Mouse (Mus musculus) forebrain, embryonic 12.5 days (tissue): ENCODE results near the gene Slc31a1. TPM values are rescaled to one million over a fixed set of nuclear protein-coding genes. Genes with fewer than 3 reads are reported as not detected.

Source experiments
- ATAC-seq: fragments of 200-750 bp; cut with Nextera tagmentation; 2 replicates; pipeline ENCODE4 v1.8.0; 2017; ENCODE audit warnings: moderate TSS enrichment; ENCODE audit not compliant: low FRiP score
- H3K27ac ChIP-seq: fragments of 300-500 bp; sonication (generic); 2 replicates; pipeline ENCODE4 v1.5.1; 2016; ENCODE audit warnings: mild to moderate bottlenecking
- H3K27me3 ChIP-seq: fragments of 300-500 bp; sonication (generic); 2 replicates; pipeline ENCODE4 v1.6.1; 2016; ENCODE audit warnings: mild to moderate bottlenecking
- H3K36me3 ChIP-seq: fragments of 300-500 bp; sonication (generic); replicated peaks from 2 replicates; pipeline ENCODE4 v1.6.1; 2016; ENCODE audit warnings: mild to moderate bottlenecking
- H3K4me1 ChIP-seq: fragments of 300-500 bp; sonication (generic); 2 replicates; pipeline ENCODE4 v1.6.1; 2016
- H3K4me2 ChIP-seq: fragments of 300-500 bp; sonication (generic); 2 replicates; pipeline ENCODE4 v1.6.1; 2016; ENCODE audit warnings: mild to moderate bottlenecking, moderate library complexity
- H3K4me3 ChIP-seq: fragments of 300-500 bp; sonication (generic); replicated peaks from 2 replicates; pipeline ENCODE4 v1.5.1; 2016; ENCODE audit warnings: mild to moderate bottlenecking
- H3K9ac ChIP-seq: fragments of 300-500 bp; sonication (generic); 2 replicates; pipeline ENCODE4 v1.6.1; 2016; ENCODE audit warnings: mild to moderate bottlenecking
- H3K9me3 ChIP-seq: fragments of 300-500 bp; sonication (generic); 2 replicates; pipeline ENCODE4 v1.6.1; 2016
- WGBS: fragments of 180-500 bp; shearing (Covaris S2); methylation state at CpG from one replicate; pipeline ENCODE4 v1.1.7; 2016; 5-methylcytosine and 5-hydroxymethylcytosine counted together
- polyA plus RNA-seq: library from polyadenylated mRNA; unstranded; fragments of >200 nt; fragmentation: Nextera tagmentation; extraction: Ambion mirVana; gene quantifications from 2 replicates; pipeline ENCODE4 v1.2.1, GENCODE M21; 2016

The Slc31a1 gene
- polyA plus RNA-seq, 1 experiment from 2014 or later = 48.7 TPM

- no peak overlapping the region for H3K4me2 ChIP-seq
- no peaks in the 10 kb centered on the region for H3K27me3 ChIP-seq
- WGBS = 95% methylated on average over 10 of the region's 10 CpGs
- H3K4me1 ChIP-seq = peaks cover 19% of the 10 kb centered on the region
- H3K9me3 ChIP-seq = no peaks in the 10 kb centered on the region
- no peak for ATAC-seq
- H3K4me3 ChIP-seq = no peak overlapping the region
- H3K27ac ChIP-seq = no peak overlapping the region
- H3K36me3 ChIP-seq = peaks cover 54% of the 10 kb centered on the region
- no peak overlapping the region for H3K9ac ChIP-seq
These were observed 51.1 kb downstream of the Slc31a1 start for GRCm38 (mm10) chr4:62411606-62412005.

- peak; percentile 55; the same call in 1 of the 2 replicates for ATAC-seq
- H3K4me3 ChIP-seq = no peak overlapping the region
- H3K4me2 ChIP-seq = no peak overlapping the region
- H3K36me3 ChIP-seq = peaks cover 100% of the 10 kb centered on the region
- no peaks in the 10 kb centered on the region for H3K9me3 ChIP-seq
- no peaks in the 10 kb centered on the region for H3K4me1 ChIP-seq
- WGBS = 71% methylated on average over 8 of the region's 8 CpGs
- no peak overlapping the region for H3K9ac ChIP-seq
- no peaks in the 10 kb centered on the region for H3K27me3 ChIP-seq
- H3K27ac ChIP-seq = no peak overlapping the region
These were observed 57.9 kb downstream of the Slc31a1 start for GRCm38 (mm10) chr4:62418448-62418847.

- H3K4me2 ChIP-seq = no peak overlapping the region
- WGBS = 94% methylated on average over 6 of the region's 6 CpGs
- no peak overlapping the region for H3K27ac ChIP-seq
- H3K36me3 ChIP-seq = peaks cover 100% of the 10 kb centered on the region
- H3K9me3 ChIP-seq = no peaks in the 10 kb centered on the region
- H3K4me1 ChIP-seq = no peaks in the 10 kb centered on the region
- no peaks in the 10 kb centered on the region for H3K27me3 ChIP-seq
- no peak overlapping the region for H3K4me3 ChIP-seq
- ATAC-seq = no peak
- H3K9ac ChIP-seq = no peak overlapping the region
These were observed 58.6 kb downstream of the Slc31a1 start for GRCm38 (mm10) chr4:62419091-62419490.

- ATAC-seq = no peak
- Histone ChIP-seq H3K9me3 (no peaks in the 10 kb centered on the region), H3K4me1 (no peaks in the 10 kb centered on the region), H3K4me3 (no peak overlapping the region), H3K27me3 (no peaks in the 10 kb centered on the region), H3K4me2 (no peak overlapping the region), H3K27ac (no peak overlapping the region), H3K9ac (no peak overlapping the region), H3K36me3 (peaks cover 50% of the 10 kb centered on the region)
- 94% methylated on average over 4 of the region's 4 CpGs for whole genome bisulfite sequencing
These were observed 65.4 kb downstream of the Slc31a1 start for GRCm38 (mm10) chr4:62425891-62426290.

- H3K9me3 ChIP-seq = no peaks in the 10 kb centered on the region
- H3K4me3 ChIP-seq = no peak overlapping the region
- H3K4me1 ChIP-seq = no peaks in the 10 kb centered on the region
- 0 out of 2 replicates have a peak, but pooled peaks have one; percentile 14 for ATAC-seq
- no peak overlapping the region for H3K4me2 ChIP-seq
- no peak overlapping the region for H3K9ac ChIP-seq
- H3K27ac ChIP-seq = no peak overlapping the region
- H3K36me3 ChIP-seq = peaks cover 28% of the 10 kb centered on the region
- no peaks in the 10 kb centered on the region for H3K27me3 ChIP-seq
- WGBS = 82% methylated on average over 17 of the region's 17 CpGs
These were observed 67.6 kb downstream of the Slc31a1 start for GRCm38 (mm10) chr4:62427978-62428758.

GRCm38 (mm10) chr4:62429616-62430015 lies 69.1 kb downstream of the Slc31a1 start:
- H3K9ac ChIP-seq = no peak overlapping the region
- no peak overlapping the region for H3K27ac ChIP-seq
- H3K27me3 ChIP-seq = no peaks in the 10 kb centered on the region
- no peak overlapping the region for H3K4me2 ChIP-seq
- WGBS = 85% methylated on average over 9 of the region's 9 CpGs
- no peaks in the 10 kb centered on the region for H3K4me1 ChIP-seq
- H3K9me3 ChIP-seq = no peaks in the 10 kb centered on the region
- ATAC-seq = no peak
- H3K4me3 ChIP-seq = no peak overlapping the region
- peaks cover 15% of the 10 kb centered on the region for H3K36me3 ChIP-seq

- Histone ChIP-seq H3K4me3 (no peak overlapping the region), H3K36me3 (0 out of 2 replicates have a peak, but pooled peaks cover 4% of the 10 kb centered on the region), H3K9ac (no peak overlapping the region), H3K27ac (no peak overlapping the region), H3K4me2 (no peak overlapping the region), H3K4me1 (no peaks in the 10 kb centered on the region), H3K27me3 (no peaks in the 10 kb centered on the region), H3K9me3 (no peaks in the 10 kb centered on the region)
- no peak for ATAC-seq
These were observed 70.2 kb downstream of the Slc31a1 start for GRCm38 (mm10) chr4:62430678-62431077.

- Histone ChIP-seq H3K4me3 (no peak overlapping the region), H3K9me3 (no peaks in the 10 kb centered on the region), H3K4me2 (no peak overlapping the region), H3K4me1 (no peaks in the 10 kb centered on the region), H3K36me3 (no peaks in the 10 kb centered on the region), H3K9ac (no peak overlapping the region), H3K27me3 (no peaks in the 10 kb centered on the region), H3K27ac (no peak overlapping the region)
- ATAC-seq = no peak
- 86% methylated on average over 4 of the region's 4 CpGs for WGBS
These were observed 71.0 kb downstream of the Slc31a1 start for GRCm38 (mm10) chr4:62431522-62431921.

GRCm38 (mm10) chr4:62433939-62434870 lies 73.7 kb downstream of the Slc31a1 start:
- H3K9ac ChIP-seq = no peak overlapping the region
- 79% methylated on average over 7 of the region's 7 CpGs for WGBS
- H3K4me2 ChIP-seq = no peak overlapping the region
- H3K4me1 ChIP-seq = no peaks in the 10 kb centered on the region
- ATAC-seq = no peak
- H3K4me3 ChIP-seq = no peak overlapping the region
- no peaks in the 10 kb centered on the region for H3K36me3 ChIP-seq
- H3K27me3 ChIP-seq = no peaks in the 10 kb centered on the region
- no peak overlapping the region for H3K27ac ChIP-seq
- H3K9me3 ChIP-seq = no peaks in the 10 kb centered on the region

- no peak within 1 kb of the TSS for H3K9ac ChIP-seq
- no peaks in the 10 kb centered on the region for H3K4me1 ChIP-seq
- no peaks in the 10 kb centered on the region for H3K27me3 ChIP-seq
- ATAC-seq = no peak
- H3K9me3 ChIP-seq = no peaks in the 10 kb centered on the region
- H3K36me3 ChIP-seq = no peaks in the 10 kb centered on the region
- WGBS = 88% methylated on average over 6 of the region's 6 CpGs
- no peak within 1 kb of the TSS for H3K4me2 ChIP-seq
- no peak within 1 kb of the TSS for H3K4me3 ChIP-seq
- no peak within 1 kb of the TSS for H3K27ac ChIP-seq
These were observed 74.6 kb downstream of the Slc31a1 start, which contains the start of gene Rnf183 for GRCm38 (mm10) chr4:62435081-62435480. Gene Rnf183 (minus strand): TSS chr4:62435252.

- Histone ChIP-seq H3K9ac (no peak overlapping the region), H3K4me1 (no peaks in the 10 kb centered on the region), H3K36me3 (no peaks in the 10 kb centered on the region), H3K27me3 (no peaks in the 10 kb centered on the region), H3K27ac (no peak overlapping the region), H3K4me3 (no peak overlapping the region), H3K9me3 (no peaks in the 10 kb centered on the region), H3K4me2 (no peak overlapping the region)
- WGBS = 87% methylated on average over 3 of the region's 3 CpGs
- ATAC-seq = no peak
These were observed 76.8 kb downstream of the Slc31a1 start for GRCm38 (mm10) chr4:62437256-62437778.

GRCm38 (mm10) chr4:62437871-62438270 lies 77.3 kb downstream of the Slc31a1 start:
- H3K4me2 ChIP-seq = no peak overlapping the region
- no peak overlapping the region for H3K9ac ChIP-seq
- no peak for ATAC-seq
- no peaks in the 10 kb centered on the region for H3K36me3 ChIP-seq
- H3K4me1 ChIP-seq = no peaks in the 10 kb centered on the region
- no peaks in the 10 kb centered on the region for H3K9me3 ChIP-seq
- H3K27ac ChIP-seq = no peak overlapping the region
- H3K4me3 ChIP-seq = no peak overlapping the region
- no peaks in the 10 kb centered on the region for H3K27me3 ChIP-seq
- WGBS = 88% methylated on average over 7 of the region's 7 CpGs
